Mouse (Mus musculus) thymus, postnatal 0 days (tissue): Measurements from ENCODE around the gene Dram1. TPM values are rescaled to one million over a fixed set of nuclear protein-coding genes. Genes with fewer than 3 reads are reported as not detected.
"Not testable (repeated sequence)": the region's sequence is repeated elsewhere in the genome, so short reads cannot be mapped to it uniquely, and the experiment has no call there.

Experiments used
- DNase-seq: peaks from one replicate; pipeline ENCODE4 v3.0.0-alpha.2; 2015; ENCODE audit warnings: low spot score
- polyA plus RNA-seq: library from polyadenylated mRNA; unstranded; fragments of >200 nt; fragmentation: Nextera tagmentation; extraction: Ambion mirVana; gene quantifications from 2 replicates; pipeline ENCODE4 v1.2.1, GENCODE M21; 2015

The Dram1 gene
- polyA plus RNA-seq, 1 experiment from 2014 or later = 8.6 TPM

DNA sequence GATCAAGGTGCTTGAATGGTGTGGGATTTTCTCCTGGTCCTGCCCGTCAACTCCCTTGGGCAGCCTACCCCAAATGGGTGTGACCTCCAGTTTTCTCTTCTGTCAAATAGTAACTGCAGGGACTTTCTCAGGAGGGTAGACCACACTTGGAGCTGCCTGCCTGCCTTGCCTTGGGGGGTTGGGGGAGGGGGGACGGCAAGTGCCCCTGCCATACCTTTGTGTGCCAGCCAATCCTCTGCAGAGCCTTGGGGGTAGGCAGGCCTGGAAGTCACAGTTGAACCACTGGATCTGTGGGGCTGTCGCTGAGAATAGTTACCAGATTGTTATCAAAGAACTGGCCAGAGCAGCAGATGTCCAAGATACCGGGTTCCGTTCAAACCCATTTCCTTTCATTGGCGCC, 7.4 kb upstream of the Dram1 start:
- no peak for DNase-seq

DNA sequence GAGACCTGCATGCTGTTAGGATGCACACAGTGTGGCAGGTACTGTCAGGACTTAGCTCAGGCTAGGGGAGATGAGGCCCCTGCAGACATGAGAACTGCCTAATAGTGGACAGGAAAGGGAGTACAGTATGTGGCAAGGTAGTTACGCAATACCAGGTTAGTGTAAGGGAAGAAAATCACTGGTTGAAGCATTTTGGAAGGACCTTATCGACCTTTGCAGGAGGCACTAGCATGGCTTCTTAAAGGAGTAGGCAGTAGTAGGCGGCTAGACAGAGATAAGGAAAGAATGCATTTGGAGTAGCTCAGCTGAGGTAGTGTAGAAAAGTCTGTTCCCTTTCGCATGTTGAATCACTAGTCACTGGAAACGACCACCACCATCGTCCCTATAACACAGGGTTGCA, 6.9 kb upstream of the Dram1 start:
- no peak for DNase-seq

DNA sequence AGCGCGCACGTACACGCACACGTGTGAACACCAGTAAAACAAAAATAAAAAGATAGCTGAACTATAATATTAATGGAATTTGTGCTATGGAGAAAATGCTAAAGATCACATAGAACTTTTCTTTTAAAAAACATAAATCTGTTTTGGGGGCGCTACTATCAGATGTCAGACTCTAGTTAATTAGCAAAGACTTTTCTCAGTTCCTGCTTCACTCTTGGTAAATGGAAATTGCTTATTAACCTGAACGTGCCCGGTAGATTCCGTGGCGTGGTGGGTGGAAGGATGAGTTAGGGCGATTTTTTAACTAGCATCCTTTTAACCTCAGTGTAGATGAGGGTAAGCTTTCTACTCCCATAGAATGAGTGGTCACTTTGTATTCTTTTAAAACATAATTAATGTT, 6.4 kb upstream of the Dram1 start:
- DNase-seq = no peak

DNA sequence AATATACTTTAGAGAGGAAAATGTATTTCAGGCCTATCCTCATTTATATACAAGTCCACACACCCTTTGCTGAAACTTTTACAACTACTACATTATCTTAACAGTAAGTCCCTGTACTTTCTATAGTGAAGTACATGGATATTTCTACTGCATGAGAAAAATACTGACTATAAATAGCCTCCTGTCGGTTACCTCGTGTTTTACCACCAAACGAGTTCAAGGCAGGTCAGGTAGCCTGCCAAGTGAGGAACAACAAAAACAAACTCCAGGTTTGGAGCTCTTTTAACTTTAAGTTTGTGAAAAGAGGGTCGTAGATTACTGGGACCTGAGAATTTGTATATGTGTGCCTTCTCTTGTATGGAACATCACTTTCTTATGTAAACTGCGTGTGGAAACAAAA, 5.2 kb upstream of the Dram1 start:
- no peak for DNase-seq

DNA sequence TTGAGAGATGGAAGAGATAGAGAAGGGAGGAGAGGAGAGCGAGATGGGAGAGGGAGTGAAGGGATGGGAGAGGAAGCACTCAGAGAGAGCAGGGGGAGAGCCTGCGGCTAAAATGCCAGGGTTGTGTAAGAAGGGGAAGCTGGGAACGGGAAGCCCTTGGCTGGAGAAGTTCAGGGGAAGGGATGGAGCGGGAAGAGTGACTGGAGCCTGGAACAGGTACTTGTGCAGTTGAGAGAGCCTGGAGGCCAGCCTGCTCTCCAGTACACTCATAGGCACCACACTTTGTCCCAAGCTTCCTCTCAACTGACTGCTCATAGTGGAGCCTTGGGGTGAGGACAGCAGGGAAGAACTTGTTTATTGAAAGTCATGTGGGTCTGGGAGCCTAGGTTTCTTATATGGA, 4.6 kb upstream of the Dram1 start:
- DNase-seq = no peak

DNA sequence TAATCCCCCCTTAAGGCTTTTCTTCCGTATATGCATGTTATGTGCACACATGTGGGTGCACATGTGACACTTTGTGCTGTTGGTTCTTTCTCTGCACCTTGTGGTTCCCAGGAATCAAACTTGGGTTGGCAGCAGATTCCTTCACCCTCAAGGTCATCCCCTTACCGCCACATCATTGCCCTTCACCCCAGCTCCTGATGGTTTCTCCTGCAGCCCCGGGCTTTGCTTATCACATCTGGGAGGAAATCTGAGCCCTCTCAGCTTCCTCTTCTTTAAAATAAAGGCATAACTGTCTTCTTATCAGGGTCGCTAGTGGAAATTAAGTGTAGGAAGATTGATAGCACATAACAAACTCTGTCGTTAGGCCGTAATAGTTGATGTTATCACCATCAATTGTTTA, 3.1 kb upstream of the Dram1 start:
- DNase-seq = no peak

DNA sequence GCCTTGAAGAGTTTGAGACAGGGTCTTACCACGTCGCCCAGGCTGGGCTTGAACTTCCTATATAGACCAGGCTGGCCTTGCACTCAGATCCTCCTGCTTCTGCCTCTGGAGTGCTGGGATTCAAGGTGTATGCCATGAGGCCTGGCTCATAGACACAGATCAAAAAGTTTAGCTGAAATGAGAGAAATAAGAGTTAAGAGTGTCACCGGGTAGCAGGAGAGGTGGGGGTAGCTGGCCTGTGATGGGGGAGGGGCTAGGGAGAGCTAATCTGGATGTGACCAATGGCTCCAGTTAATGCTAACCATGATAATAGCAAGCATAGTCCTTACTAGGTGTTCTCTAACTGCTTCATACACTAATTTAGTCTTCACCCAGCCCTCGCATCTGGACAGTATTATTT, 2.4 kb upstream of the Dram1 start:
- DNase-seq = no peak

DNA sequence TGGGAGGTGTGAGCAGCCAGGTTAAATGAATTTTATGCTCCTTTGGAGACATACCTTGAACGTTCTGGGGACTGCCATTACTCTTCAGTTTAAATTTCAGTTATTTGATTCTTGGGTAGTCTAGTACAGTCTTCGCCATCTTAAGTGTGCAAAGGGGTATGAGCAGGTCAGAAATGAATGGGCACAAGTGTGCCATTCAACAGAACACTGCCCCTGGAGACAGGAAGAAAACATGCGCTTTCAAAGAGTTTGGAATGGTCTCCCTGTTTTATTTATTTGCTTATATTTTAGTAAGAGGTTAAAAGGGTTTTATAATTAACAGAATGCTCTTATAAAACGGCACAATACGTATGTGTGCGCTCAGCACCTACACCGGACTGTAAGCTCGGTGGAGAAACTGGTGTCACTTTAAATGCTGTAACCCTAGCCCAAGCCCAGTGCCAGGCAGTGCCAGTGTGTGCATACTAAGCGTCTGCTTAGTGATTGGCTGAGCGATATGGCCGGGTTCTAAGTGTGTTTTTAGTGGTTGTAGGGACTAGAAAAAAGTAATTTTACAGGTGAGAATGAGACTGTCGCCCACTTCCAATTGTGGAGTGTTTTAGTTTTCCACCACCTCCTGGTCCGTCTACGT, 1.7 kb upstream of the Dram1 start:
- DNase-seq = no peak

DNA sequence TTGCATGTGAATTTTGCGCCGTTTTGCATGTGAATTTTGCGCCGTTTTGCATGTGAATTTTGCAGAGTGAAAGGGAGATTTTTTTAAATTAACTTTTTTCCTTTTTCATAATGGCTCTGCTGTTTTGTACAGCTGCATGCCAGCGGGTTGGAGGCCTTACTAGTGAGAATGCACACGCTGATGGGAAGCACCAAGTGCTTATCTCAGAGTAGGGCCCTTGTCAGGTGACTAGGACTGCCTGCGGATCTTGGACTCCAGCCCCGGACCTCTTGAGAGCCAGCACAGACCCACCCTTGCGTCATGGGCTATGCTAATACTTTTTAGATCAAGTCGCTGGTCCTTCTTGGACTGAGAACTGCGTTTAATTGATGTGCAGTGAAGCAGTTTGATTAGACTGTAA, 1.1 kb upstream of the Dram1 start:
- peak; percentile 20 for DNase-seq

DNA sequence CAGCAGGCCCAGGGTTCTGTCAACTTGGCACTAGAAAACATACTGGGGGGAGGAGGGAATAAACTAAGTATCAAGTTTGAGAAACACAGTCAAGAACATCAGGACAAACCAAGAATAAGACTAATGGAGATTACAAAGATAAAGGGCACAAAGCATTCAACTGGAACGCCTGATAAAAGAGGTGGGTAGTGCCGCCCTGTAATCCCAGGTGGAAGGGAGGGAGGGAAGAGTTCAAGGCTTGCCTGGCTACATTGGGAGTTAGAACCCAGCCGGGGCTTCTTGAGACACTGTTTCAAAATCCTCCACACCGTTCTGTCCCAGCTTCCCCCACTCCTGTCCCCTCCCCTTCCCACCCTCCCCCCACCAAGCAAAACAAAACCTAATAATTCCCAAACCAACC, 1.2 kb downstream of the Dram1 start:
- no peak for DNase-seq

DNA sequence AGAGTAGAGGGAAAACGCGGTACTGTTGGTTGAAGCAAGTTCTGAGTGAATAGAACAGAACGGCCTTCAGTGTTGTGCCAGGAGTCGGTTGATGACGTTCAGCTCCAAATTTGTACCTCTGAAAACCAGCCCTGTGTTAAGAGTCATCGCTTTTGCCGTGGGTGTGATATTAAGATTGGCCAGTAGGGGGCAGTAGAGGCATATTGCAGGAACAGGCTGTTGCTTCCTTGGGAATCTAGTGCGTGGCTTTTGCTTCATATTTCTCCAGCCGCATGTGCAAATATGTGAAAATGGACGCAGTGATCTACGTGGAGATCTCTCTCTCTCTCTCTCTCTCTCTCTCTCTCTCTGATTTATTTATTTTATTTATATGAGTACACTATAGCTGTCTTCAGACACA, 2.1 kb downstream of the Dram1 start:
- peak; percentile 85 for DNase-seq

DNA sequence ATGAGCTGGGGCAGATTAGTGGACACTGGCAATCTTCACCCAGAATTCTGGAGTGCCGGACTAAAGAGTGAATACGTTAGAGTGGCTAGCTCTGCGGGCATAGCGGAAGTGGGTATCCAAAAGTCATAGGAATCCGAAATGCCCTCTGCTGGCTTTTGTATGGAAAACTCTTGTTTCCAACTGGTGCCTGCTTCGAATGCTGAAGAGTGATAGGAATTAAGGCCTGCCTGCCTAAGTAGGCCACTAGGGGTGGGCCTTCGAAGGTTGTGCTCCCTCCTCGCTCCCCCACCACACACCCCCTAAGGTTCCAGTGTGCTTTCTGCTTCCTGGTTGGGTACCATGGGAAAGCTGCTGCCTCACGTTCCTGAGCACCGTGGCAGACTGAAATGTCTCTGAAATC, 3.9 kb downstream of the Dram1 start:
- DNase-seq = no peak

DNA sequence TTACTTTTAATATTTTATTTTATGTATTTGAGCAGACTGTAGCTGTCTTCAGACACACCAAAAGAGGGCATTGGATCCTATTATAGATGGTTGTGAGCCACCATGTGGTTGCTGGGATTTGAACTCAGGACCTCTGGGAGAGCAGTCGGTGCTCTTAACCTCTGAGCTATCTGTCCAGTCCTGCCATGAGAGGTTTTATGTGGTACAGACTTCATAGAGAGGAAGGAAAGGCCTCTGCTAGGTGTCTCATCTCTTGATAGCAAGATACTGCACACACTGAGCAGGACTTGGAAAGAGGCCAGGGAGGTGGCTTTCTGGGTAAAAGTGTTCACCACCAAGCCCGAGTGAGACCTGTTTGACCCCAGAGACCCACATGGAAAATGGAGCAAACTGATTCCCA, 5.9 kb downstream of the Dram1 start:
- not testable (repeated sequence) for DNase-seq

DNA sequence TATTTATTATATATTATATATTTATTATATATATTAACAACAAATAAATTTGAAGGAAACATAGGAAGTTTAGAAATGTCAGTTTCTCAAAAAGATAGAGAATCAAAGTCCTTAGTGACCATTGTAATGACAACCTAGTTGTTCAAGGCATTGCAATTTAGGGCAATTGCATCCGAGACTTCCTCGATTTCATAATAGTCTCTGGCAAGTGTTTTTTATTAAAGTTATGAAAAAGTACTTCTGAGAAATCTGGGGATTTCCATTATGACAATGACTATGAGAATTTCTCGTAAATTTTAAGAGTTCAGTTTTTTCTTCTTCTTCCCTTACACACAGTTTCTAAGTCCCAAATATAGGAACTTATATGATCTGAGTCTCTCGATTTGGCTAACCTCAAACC, 6.4 kb downstream of the Dram1 start:
- DNase-seq = no peak

DNA sequence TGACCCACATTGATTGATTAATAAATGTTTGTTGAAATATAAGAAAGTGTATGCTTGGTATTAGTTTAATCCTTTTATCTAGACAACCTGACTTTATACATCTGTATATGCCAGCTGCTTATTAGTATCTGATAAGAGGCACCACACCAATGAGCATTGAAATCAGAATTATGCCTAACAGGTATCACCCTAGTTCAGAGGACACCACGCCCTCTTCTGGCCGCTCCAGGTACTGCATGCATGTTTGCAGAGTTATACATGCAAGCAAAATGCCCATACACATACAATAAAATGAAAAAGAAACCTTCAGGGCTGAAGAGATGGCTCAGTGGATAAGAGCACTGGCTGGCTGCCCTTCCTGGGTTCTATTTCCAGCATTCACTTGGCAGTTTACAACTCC, 7.1 kb downstream of the Dram1 start:
- DNase-seq = peak; percentile 38

DNA sequence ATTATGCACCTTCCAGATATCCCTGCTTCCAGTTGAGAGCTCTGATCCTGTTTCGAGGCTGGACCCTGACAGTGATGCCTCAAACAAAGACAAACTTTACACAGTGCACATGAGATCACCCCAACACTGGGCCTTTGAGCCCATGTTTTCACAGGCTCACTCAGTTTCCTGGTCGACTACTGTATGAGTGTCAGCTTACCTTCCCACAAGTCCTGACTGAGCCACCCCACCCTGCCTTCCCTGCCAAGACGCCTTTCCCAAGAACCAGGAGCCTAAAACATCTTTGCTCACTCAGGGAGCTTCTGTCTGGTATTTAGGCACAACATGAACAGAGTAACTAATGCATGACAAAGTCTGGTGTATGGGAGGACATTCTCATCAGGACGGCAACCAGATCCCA, 9.6 kb downstream of the Dram1 start:
- DNase-seq = no peak

DNA sequence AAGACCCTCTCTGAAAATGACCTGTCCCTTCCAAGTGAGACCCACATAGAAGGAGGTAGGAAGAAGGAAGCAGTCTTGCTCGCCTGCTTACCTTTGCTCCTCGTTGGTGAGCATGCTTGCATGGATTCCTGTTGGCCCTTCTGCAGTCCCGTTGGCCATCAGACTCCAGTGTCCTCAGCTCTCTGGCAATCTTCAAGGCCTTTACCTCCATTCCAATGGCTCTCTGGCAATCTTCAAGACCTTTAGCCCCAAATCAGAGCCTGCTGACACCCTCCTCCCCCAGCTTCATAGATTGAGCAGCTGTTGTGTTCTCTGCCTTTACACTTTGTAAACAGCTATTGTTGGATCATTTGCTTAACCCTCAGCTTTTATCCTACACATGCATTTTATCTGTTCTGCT, 14.7 kb downstream of the Dram1 start:
- DNase-seq = no peak

DNA sequence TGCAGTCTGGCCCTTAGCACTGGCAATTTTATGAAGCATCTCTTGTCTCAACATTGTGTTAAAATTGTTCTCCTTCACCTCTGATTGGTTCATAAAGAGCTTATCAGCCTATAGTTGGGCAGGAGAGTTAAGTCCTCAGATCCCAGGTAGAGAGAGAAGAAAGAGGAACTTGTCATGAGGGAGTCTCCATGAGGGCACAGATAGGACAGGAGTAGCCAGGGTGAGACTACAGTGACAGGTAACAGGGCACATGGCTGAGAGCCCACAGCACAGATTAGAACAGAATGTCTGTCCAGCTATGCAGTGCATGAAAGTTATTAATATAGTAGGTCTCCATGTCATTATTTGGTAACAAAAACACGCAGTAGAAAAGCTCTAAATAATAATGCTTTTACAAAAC, 16.7 kb downstream of the Dram1 start:
- DNase-seq = no peak

DNA sequence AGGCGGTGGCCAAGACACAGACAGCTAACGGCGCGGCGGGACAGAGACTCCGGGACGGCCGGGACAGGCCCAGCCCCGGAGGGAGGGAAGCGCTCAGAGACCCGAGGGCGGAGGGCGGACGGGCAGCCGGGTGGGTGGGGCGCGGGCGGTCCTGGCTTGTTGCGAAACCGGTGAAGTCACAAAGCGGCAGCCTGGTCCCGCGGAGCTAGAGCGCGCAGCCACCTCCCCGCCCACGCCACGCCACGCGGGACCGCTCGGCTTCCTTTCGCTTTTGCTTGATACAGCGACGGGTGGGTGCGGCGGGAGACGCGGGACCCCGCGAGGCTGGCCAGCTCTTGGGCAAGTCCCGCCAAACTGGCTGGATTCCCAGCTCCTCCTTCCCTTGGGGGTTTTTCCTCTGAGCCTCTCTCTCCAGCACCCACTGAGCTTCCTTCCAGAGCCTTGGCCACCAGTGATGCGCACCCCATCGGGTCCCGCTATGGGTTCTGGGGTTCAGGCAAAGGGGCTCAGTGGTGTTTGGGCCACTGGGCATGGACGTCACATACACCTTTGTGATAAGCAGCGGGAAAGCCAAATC, 21.8 kb downstream of the Dram1 start:
- DNase-seq = peak; percentile 37

DNA sequence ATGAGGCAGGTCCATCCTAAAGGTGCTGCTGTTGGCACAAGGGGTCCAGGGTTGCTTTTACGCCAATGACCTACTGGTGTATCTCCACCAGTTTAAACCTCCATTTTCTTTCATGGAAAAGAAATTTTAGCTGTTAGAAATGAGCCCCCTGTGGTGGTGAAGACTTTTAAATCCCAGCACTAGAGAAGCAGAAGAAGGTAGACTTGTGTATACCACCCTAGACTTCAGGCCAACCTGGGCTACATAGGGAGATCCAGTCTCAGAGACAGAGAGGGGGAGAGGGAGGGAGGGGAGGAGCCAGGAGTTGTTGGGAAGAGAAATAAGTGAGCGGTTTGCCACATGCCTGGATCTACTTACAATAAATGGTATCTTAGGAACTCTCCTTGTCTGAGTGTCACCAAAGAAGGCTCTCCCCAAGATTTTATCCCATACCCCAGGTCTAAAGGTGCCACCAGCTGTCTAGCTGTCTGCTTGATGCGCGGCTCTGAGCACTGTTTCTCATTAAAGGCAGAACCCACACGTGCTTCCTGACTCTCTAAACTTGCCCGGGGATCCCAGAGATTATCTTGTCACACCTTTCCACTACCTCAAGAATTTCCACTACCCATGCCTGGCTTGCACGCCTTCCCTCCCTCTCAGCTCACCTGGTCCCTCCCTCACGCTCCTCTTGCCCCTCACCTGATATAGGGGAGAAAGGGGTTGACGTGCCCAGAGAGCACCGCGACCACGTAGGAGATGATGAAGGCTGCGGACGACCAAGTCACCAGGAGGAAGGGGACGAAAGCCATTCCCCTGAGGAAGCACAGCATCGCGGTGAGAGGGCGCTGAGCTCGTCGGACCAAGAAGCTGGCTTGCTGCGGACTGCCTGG, 22.5 kb downstream of the Dram1 start:
- DNase-seq = no peak

DNA sequence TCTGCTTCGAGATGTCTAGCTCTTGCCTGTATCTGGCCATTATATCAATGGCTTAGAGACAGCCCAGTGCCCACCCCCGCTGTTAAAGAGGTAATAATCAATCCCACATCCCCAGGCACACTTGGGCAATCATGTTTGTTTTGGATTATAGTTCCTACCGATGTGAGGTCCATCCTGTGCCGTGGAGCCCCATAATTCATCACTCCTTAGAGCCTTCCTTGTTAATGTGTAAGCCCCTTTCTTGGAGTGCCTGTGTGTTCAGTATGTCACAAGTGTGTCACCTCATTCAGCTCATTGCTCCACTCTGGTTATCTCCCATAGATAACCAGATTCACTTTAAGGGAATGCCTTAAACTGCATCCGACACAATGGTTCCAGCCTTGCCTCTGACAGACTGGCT, 24.3 kb downstream of the Dram1 start:
- DNase-seq = no peak

DNA sequence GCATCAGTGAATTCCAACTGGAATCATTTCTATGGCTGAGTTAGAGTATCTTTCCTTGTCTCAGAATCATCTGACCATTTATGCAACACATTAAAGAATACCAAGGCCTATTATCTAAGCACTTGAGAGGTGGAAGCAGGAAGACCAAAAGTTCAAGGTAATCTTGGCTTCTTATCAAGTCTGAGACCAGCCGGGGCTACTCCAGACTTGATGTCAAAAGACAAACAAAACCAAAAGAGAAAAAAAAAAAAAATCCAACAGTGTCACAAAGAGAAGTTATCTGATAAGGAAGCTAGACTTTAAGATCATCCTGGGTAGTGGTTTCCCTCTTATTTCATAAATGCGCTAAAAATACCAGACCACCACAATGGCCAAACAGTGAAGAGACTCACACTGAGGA, 26.3 kb downstream of the Dram1 start:
- DNase-seq = no peak
